Mouse (Mus musculus) left cerebral cortex, postnatal 10 days (tissue): Measurements from ENCODE around the gene H2al2c. TPM values are rescaled to one million over a fixed set of nuclear protein-coding genes. Genes with fewer than 3 reads are reported as not detected.
"Not testable (repeated sequence)": the region's sequence is repeated elsewhere in the genome, so short reads cannot be mapped to it uniquely, and the experiment has no call there.

ENCODE experiments used
- DNase-seq, 2 experiments: peaks; one replicate each; pipeline ENCODE4 v3.0.0; 2021 to 2022; ENCODE audit warnings: low spot score in 2 of 2, mixed read lengths in 1 of 2; ENCODE audit errors: extremely low spot score in 1 of 2
- intact Hi-C: fragments of 180-260 bp; cut with DNase I; formaldehyde crosslinking; loops from one replicate; pipeline ENCODE4 v1.15.1; 2025
- total RNA-seq, 2 experiments: library from RNA; stranded (reverse); gene quantifications; 2 replicates each; pipeline ENCODE4 v1.2.3; 2021

H2al2c gene
- total RNA-seq = not detected

DNA sequence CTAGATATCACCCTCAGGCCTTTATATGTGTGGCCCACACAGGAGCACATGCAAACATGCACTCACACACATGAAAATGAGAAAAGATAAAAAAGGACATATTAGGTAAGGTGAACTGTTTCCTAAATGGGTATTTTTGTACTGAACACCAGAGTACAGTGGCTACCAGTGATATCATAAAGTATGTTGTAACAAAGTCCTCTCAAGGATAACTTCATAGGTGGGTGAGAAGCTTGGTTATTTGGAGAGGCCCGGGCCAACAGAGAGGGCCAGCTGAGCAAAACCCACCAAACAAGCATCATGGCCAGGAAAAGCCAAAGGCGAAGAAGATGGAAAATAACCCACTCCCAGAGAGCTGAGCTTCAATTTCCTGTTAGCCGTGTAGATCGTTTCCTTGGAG is at the start of gene H2al2c:
TSS of gene H2al2c (plus strand) at position 301 of the 400 bp plus-strand sequence.
- DNase-seq, intact Hi-C loops: not testable (repeated sequence)

Other genes with a start within 250 kb of the H2al2c start
- not detected for gene Sry, start 64.6 kb downstream of the H2al2c start, total RNA-seq
- gene H2al2b, start 121.6 kb downstream of the H2al2c start, total RNA-seq = not detected
- not detected for gene Gm4064, start 197.1 kb downstream of the H2al2c start, total RNA-seq
- gene Rbmy, start 231.6 kb downstream of the H2al2c start, total RNA-seq = not detected
- gene Gm10256, start 231.6 kb downstream of the H2al2c start, total RNA-seq = not detected